Mouse (Mus musculus) testis, adult 2 months (tissue): ENCODE results near the gene Mfsd6l.

ENCODE experiments used
- CTCF ChIP-seq: fragments of 200-500 bp; IDR thresholded peaks from 2 replicates; pipeline ENCODE4 v1.5.1; 2012; ENCODE audit warnings: low read depth, mild to moderate bottlenecking, inconsistent platforms, low read length, moderate library complexity; ENCODE audit not compliant: control insufficient read depth, insufficient read depth, insufficient replicate concordance
- POLR2A ChIP-seq: fragments of 200-500 bp; IDR thresholded peaks from 2 replicates; pipeline ENCODE4 v1.6.1; 2012; ENCODE audit warnings: low read depth, mild to moderate bottlenecking, inconsistent platforms, low read length, moderate library complexity; ENCODE audit not compliant: control insufficient read depth

GRCm38 (mm10) chr11:68579462-68579881, 23.5 kb downstream of the Mfsd6l start:
- TF ChIP-seq CTCF: no peak
- TF ChIP-seq POLR2A: no peak
